Mouse (Mus musculus): Measurements from ENCODE around the gene Pdia5. TPM values are rescaled to one million over a fixed set of nuclear protein-coding genes. Genes with fewer than 3 reads are reported as not detected.

Gene Pdia5
- 18.0 TPM for polyA plus RNA-seq (2012; fragmentation: generic; extraction: Trizol)
- long read RNA-seq, experiment 1, transcript Pdia5-201 (17 exons, 1,809 nt) = major isoform, 18 of 22 reads
- long read RNA-seq, experiment 1, partial matches to known transcripts = 1 of 22 reads
- long read RNA-seq, experiment 1, other reads (novel, unspliced or antisense) = 3 of 22 reads
- long read RNA-seq, experiment 2, transcript Pdia5-201 (17 exons, 1,809 nt) = major isoform, 90 of 101 reads
- long read RNA-seq, experiment 2, partial matches to known transcripts = 0 of 101 reads
- long read RNA-seq, experiment 2, other reads (novel, unspliced or antisense) = 11 of 101 reads

DNA sequence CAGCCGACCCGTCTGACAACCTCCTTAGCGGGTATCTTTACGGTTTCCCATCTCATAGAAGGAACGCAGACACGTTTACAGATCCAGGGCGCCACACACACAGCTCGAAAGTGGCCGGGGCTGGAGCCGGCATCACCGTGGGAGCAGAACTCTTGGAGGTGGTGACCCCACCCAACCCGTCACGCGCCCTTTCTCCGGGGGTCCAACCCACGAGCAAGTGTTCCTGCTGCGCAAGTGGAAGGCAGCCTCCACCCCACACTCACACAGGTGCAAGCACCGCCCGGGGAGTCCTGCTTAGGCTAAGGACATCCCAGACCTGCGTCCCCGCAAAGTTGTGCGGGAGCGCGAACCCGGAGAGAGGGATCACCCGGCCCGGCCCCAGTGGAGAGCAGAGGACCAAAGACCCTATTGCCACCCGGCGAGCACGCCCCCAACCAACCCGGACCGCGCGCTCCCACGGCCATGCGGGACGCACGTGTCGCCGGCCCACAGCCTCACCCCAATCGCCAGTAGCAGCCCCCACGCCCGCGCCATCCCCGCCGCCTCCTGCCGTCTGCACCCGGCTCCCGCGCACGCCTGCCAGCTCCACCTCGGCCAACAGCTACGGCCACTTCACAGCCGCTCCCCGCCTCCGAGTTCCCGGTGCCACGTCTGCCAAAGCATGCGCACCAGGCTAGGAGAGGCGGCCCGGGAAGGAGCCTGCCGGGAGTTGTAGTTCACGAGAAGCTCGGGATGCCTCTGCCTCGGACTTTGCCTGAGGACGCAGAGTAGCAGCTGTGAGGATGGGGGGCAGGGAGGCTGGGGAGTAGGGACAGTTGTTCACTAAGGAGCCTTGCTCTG, at the start of gene Pdia5:
Gene Pdia5 (minus strand): TSS at position 643 of the 840 bp plus-strand sequence.
- H3K4me3 ChIP-seq (ENCODE audit: insufficient read depth, poor library complexity, severe bottlenecking) = peak within 1 kb of the TSS; percentile 52
- no peaks in the 10 kb centered on the region for H3K79me2 ChIP-seq (ENCODE audit: control insufficient read depth, insufficient read depth)
- no peaks in the 10 kb centered on the region for H3K79me3 ChIP-seq (ENCODE audit: low read depth)
- peaks cover 3% of the 10 kb centered on the region for H3K27me3 ChIP-seq (ENCODE audit: control insufficient read depth, insufficient read depth, insufficient read length)
- TF ChIP-seq MAX (IDR thresholded peaks at IDR 0.05) (peak; percentile 73), FOSL1 (IDR thresholded peaks at IDR 0.05; ENCODE audit: insufficient read depth, low read length, poor library complexity, severe bottlenecking) (no peak), MYOD1 (IDR thresholded peaks at IDR 0.05; ENCODE audit: control insufficient read depth, insufficient read length, low read depth) (peak; percentile 37), MYOG (IDR thresholded peaks at IDR 0.05; ENCODE audit: control insufficient read depth, extremely low read depth, insufficient read length) (no peak), CTCF (IDR thresholded peaks at IDR 0.05; ENCODE audit: control insufficient read depth, insufficient read depth, insufficient read length) (no peak), CEBPB (IDR thresholded peaks at IDR 0.05; ENCODE audit: low read depth) (no peak), USF1 (IDR thresholded peaks at IDR 0.05; ENCODE audit: low read depth) (no peak)
- H3K36me3 ChIP-seq (ENCODE audit: control insufficient read depth, insufficient read depth) = no peaks in the 10 kb centered on the region
- peak within 1 kb of the TSS; percentile 89 for H3ac ChIP-seq (ENCODE audit: control insufficient read depth, insufficient read length, low read depth)

DNA sequence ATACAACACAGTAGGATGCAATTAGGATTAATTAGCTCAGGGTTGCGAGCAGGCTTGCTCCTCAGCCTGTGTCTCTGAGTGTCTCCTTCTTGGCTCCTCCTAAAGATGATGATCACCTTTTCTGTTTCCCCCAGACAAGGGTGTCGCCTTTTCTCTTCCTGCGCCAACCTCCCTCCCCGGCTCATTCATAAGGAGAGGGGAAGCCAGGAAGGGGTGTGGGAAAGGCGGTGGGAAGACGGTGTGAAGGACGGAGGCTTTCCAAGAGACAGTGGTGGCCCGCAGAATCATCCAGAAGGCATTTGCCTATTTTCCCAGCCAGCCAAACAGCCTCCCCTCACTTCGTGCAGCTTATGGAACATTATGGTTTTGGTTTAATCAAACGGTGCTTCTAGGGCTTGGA, 48.4 kb upstream of the Pdia5 start:
- H3K4me3 ChIP-seq (ENCODE audit: insufficient read depth, poor library complexity, severe bottlenecking) = no peak overlapping the region
- no peaks in the 10 kb centered on the region for H3K79me3 ChIP-seq (ENCODE audit: low read depth)
- H3K27me3 ChIP-seq (ENCODE audit: control insufficient read depth, insufficient read depth, insufficient read length) = peaks cover 72% of the 10 kb centered on the region
- no peak overlapping the region for H3ac ChIP-seq (ENCODE audit: control insufficient read depth, insufficient read length, low read depth)
- H3K79me2 ChIP-seq (ENCODE audit: control insufficient read depth, insufficient read depth) = no peaks in the 10 kb centered on the region
- H3K36me3 ChIP-seq (ENCODE audit: control insufficient read depth, insufficient read depth) = no peaks in the 10 kb centered on the region
- TF ChIP-seq MYOD1 (IDR thresholded peaks at IDR 0.05; ENCODE audit: control insufficient read depth, insufficient read length, low read depth) (no peak), MAX (IDR thresholded peaks at IDR 0.05) (no peak), FOSL1 (IDR thresholded peaks at IDR 0.05; ENCODE audit: insufficient read depth, low read length, poor library complexity, severe bottlenecking) (no peak), CTCF (IDR thresholded peaks at IDR 0.05; ENCODE audit: control insufficient read depth, insufficient read depth, insufficient read length) (no peak), MYOG (IDR thresholded peaks at IDR 0.05; ENCODE audit: control insufficient read depth, extremely low read depth, insufficient read length) (no peak), CEBPB (IDR thresholded peaks at IDR 0.05; ENCODE audit: low read depth) (no peak), USF1 (IDR thresholded peaks at IDR 0.05; ENCODE audit: low read depth) (no peak)

DNA sequence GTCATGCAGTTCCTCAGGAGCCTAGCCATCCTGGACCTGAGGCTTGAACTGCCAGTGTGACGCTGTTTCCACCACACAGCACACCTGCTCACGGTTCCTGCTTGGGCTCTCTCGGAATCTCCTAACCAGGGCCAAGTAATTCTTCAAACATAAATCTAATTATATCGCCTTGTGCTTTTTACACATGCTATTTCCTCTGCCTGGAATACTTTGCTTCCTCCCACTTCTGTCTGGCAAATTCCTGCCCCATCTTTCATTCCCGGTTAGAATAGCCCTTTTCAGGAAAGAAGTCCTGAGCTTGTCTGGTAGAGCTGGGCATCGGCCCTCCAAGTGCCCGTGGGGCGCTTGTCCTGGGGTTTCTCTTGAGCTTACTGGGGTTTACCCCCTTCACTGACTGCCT, 47.0 kb upstream of the Pdia5 start:
- Histone ChIP-seq H3K4me3 (ENCODE audit: insufficient read depth, poor library complexity, severe bottlenecking) (no peak overlapping the region), H3K27me3 (ENCODE audit: control insufficient read depth, insufficient read depth, insufficient read length) (peaks cover 75% of the 10 kb centered on the region)

DNA sequence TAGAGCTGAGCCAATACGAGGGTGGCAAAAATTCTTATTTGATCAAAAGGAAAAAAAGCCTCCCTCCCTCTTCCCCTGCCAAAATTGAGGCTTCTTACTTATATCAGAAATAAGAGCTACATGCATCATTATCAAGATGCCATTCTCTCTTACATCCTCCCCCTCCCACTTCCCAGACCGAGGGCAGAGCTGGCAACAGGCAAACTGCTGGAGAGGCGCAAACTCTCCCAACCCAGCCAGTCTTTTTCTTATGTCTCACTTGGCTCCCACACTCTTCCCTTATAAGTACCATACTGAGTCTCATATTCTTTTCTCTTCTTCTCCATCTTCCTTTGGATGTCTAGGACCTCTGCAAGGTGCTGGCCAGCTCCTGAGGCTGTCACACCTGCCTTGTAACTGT, 44.0 kb upstream of the Pdia5 start:
- no peaks in the 10 kb centered on the region for H3K79me3 ChIP-seq (ENCODE audit: low read depth)

More for the DNA sequence above, 47.0 kb upstream of the Pdia5 start:
- Histone ChIP-seq H3ac (ENCODE audit: control insufficient read depth, insufficient read length, low read depth) (no peak overlapping the region), H3K36me3 (ENCODE audit: control insufficient read depth, insufficient read depth) (no peaks in the 10 kb centered on the region), H3K79me3 (ENCODE audit: low read depth) (no peaks in the 10 kb centered on the region), H3K79me2 (ENCODE audit: control insufficient read depth, insufficient read depth) (no peaks in the 10 kb centered on the region)
- TF ChIP-seq MYOG (IDR thresholded peaks at IDR 0.05; ENCODE audit: control insufficient read depth, extremely low read depth, insufficient read length) = no peak
- no peak for TF ChIP-seq CEBPB (IDR thresholded peaks at IDR 0.05; ENCODE audit: low read depth)
- TF ChIP-seq MYOD1 (IDR thresholded peaks at IDR 0.05; ENCODE audit: control insufficient read depth, insufficient read length, low read depth) = no peak
- no peak for TF ChIP-seq USF1 (IDR thresholded peaks at IDR 0.05; ENCODE audit: low read depth)
- TF ChIP-seq FOSL1 (IDR thresholded peaks at IDR 0.05; ENCODE audit: insufficient read depth, low read length, poor library complexity, severe bottlenecking) = no peak
- TF ChIP-seq CTCF (IDR thresholded peaks at IDR 0.05; ENCODE audit: control insufficient read depth, insufficient read depth, insufficient read length) = no peak
- TF ChIP-seq MAX (IDR thresholded peaks at IDR 0.05) = no peak

DNA sequence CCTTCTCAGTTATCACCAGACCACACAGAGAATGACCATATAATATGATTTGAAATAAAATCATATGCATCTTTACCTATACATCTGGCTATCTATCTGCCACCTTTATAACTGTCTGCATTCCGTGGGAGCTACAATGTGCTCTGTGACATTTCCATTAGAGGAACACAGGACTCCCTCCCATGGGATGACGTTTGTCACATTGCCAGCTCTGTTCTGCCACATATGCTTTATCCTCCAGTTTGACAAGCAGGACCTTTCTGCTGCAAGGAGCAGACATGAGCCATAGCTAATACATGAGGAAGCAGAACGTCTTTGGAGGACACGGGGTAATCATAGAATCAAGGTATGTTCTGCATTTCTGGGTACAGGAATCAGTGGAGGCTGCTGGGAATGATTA, 33.5 kb upstream of the Pdia5 start:
- Histone ChIP-seq H3ac (ENCODE audit: control insufficient read depth, insufficient read length, low read depth) (no peak overlapping the region), H3K36me3 (ENCODE audit: control insufficient read depth, insufficient read depth) (no peaks in the 10 kb centered on the region), H3K27me3 (ENCODE audit: control insufficient read depth, insufficient read depth, insufficient read length) (peaks cover 2% of the 10 kb centered on the region), H3K79me3 (ENCODE audit: low read depth) (no peaks in the 10 kb centered on the region), H3K4me3 (ENCODE audit: insufficient read depth, poor library complexity, severe bottlenecking) (no peak overlapping the region), H3K79me2 (ENCODE audit: control insufficient read depth, insufficient read depth) (no peaks in the 10 kb centered on the region)
- TF ChIP-seq MYOD1 (IDR thresholded peaks at IDR 0.05; ENCODE audit: control insufficient read depth, insufficient read length, low read depth) = no peak
- TF ChIP-seq CTCF (IDR thresholded peaks at IDR 0.05; ENCODE audit: control insufficient read depth, insufficient read depth, insufficient read length) = no peak
- no peak for TF ChIP-seq FOSL1 (IDR thresholded peaks at IDR 0.05; ENCODE audit: insufficient read depth, low read length, poor library complexity, severe bottlenecking)
- no peak for TF ChIP-seq USF1 (IDR thresholded peaks at IDR 0.05; ENCODE audit: low read depth)
- TF ChIP-seq MYOG (IDR thresholded peaks at IDR 0.05; ENCODE audit: control insufficient read depth, extremely low read depth, insufficient read length) = no peak
- TF ChIP-seq MAX (IDR thresholded peaks at IDR 0.05) = no peak
- TF ChIP-seq CEBPB (IDR thresholded peaks at IDR 0.05; ENCODE audit: low read depth) = no peak

More for the DNA sequence above, 44.0 kb upstream of the Pdia5 start:
- Histone ChIP-seq H3K79me2 (ENCODE audit: control insufficient read depth, insufficient read depth) (no peaks in the 10 kb centered on the region), H3K4me3 (ENCODE audit: insufficient read depth, poor library complexity, severe bottlenecking) (no peak overlapping the region), H3ac (ENCODE audit: control insufficient read depth, insufficient read length, low read depth) (no peak overlapping the region), H3K27me3 (ENCODE audit: control insufficient read depth, insufficient read depth, insufficient read length) (peaks cover 48% of the 10 kb centered on the region), H3K36me3 (ENCODE audit: control insufficient read depth, insufficient read depth) (no peaks in the 10 kb centered on the region)
- no peak for TF ChIP-seq MYOD1 (IDR thresholded peaks at IDR 0.05; ENCODE audit: control insufficient read depth, insufficient read length, low read depth)
- no peak for TF ChIP-seq CTCF (IDR thresholded peaks at IDR 0.05; ENCODE audit: control insufficient read depth, insufficient read depth, insufficient read length)
- TF ChIP-seq CEBPB (IDR thresholded peaks at IDR 0.05; ENCODE audit: low read depth) = no peak
- TF ChIP-seq FOSL1 (IDR thresholded peaks at IDR 0.05; ENCODE audit: insufficient read depth, low read length, poor library complexity, severe bottlenecking) = no peak
- TF ChIP-seq USF1 (IDR thresholded peaks at IDR 0.05; ENCODE audit: low read depth) = no peak
- no peak for TF ChIP-seq MAX (IDR thresholded peaks at IDR 0.05)
- TF ChIP-seq MYOG (IDR thresholded peaks at IDR 0.05; ENCODE audit: control insufficient read depth, extremely low read depth, insufficient read length) = no peak

Data from C2C12 (cell line).